Mouse (Mus musculus) lung, embryonic 15.5 days (tissue): ENCODE measurements around the gene D630045J12Rik. TPM values are rescaled to one million over a fixed set of nuclear protein-coding genes. Genes with fewer than 3 reads are reported as not detected.
A peak's percentile ranks its signal among the peaks of the same experiment; 100 is the strongest.

Experiments used
- ATAC-seq: fragments of 200-750 bp; cut with Nextera tagmentation; 2 replicates; pipeline ENCODE4 v1.8.0; 2017; ENCODE audit warnings: moderate number of reproducible peaks, borderline replicate concordance; ENCODE audit not compliant: low FRiP score, low TSS enrichment; ENCODE audit errors: extremely low read depth
- H3K27ac ChIP-seq: fragments of 300-500 bp; sonication (generic); 2 replicates; pipeline ENCODE4 v1.5.1; 2015; ENCODE audit warnings: moderate library complexity, mild to moderate bottlenecking, inconsistent platforms
- H3K27me3 ChIP-seq: fragments of 300-500 bp; sonication (generic); 2 replicates; pipeline ENCODE4 v1.6.1; 2015; ENCODE audit warnings: inconsistent platforms
- H3K36me3 ChIP-seq: fragments of 300-500 bp; sonication (generic); 2 replicates; pipeline ENCODE4 v1.6.1; 2015; ENCODE audit warnings: inconsistent platforms
- H3K4me1 ChIP-seq: fragments of 300-500 bp; sonication (generic); 2 replicates; pipeline ENCODE4 v1.6.1; 2015; ENCODE audit warnings: inconsistent platforms
- H3K4me2 ChIP-seq: fragments of 300-500 bp; sonication (generic); 2 replicates; pipeline ENCODE4 v1.6.1; 2015; ENCODE audit warnings: inconsistent platforms, mild to moderate bottlenecking, moderate library complexity
- H3K4me3 ChIP-seq: fragments of 300-500 bp; sonication (generic); 2 replicates; pipeline ENCODE4 v1.5.1; 2015; ENCODE audit warnings: mild to moderate bottlenecking, inconsistent platforms
- H3K9ac ChIP-seq: fragments of 300-500 bp; sonication (generic); 2 replicates; pipeline ENCODE4 v1.6.1; 2015; ENCODE audit warnings: inconsistent platforms
- H3K9me3 ChIP-seq: fragments of 300-500 bp; sonication (generic); 2 replicates; pipeline ENCODE4 v1.6.1; 2016; ENCODE audit warnings: inconsistent platforms
- WGBS: fragments of 180-500 bp; shearing (Covaris S2); methylation state at CpG from one replicate; pipeline ENCODE4 v1.1.7; 2015; 5-methylcytosine and 5-hydroxymethylcytosine counted together
- polyA plus RNA-seq: library from polyadenylated mRNA; unstranded; fragments of >200 nt; fragmentation: Nextera tagmentation; extraction: Ambion mirVana; gene quantifications from 2 replicates; pipeline ENCODE4 v1.2.1, GENCODE M21; 2015

The D630045J12Rik gene
- polyA plus RNA-seq, 1 experiment from 2014 or later: 3.4 TPM

GRCm38 (mm10) chr6:38240618-38241017, 13.2 kb downstream of the D630045J12Rik start:
- no peak overlapping the region for H3K27ac ChIP-seq
- WGBS: 66% methylated on average over 5 of the region's 5 CpGs

DNA sequence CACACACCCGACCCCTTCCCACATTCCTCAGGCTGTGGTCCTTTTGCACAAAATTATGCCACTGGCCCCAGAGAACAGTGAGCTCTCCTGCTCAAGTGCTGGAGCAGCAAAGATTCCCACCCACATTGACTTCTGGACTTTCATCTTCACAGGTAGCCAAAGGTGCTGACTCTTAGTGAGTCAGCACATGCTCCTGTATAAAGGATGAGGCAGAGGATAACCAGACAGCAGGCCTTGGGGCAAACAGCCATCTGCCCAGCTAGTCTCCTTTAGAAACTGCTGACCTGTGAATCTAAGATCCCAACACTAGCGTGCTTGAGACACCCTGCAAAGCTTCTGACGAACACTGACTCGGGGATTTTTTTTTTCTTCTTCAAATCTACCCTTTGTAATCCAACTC, 15.4 kb downstream of the D630045J12Rik start:
- H3K9ac ChIP-seq: no peak overlapping the region
- H3K4me3 ChIP-seq: no peak overlapping the region
- ATAC-seq: no peak
- H3K27me3 ChIP-seq: no peaks in the 10 kb centered on the region
- no peak overlapping the region for H3K4me2 ChIP-seq
- no peak overlapping the region for H3K27ac ChIP-seq
- 70% methylated on average over 4 of the region's 4 CpGs for WGBS
- peaks cover 4% of the 10 kb centered on the region; the same call in 1 of the 2 replicates for H3K4me1 ChIP-seq
- no peaks in the 10 kb centered on the region for H3K9me3 ChIP-seq
- no peaks in the 10 kb centered on the region for H3K36me3 ChIP-seq

More at GRCm38 (mm10) chr6:38240618-38241017, 13.2 kb downstream of the D630045J12Rik start:
- Histone ChIP-seq H3K9me3 (no peaks in the 10 kb centered on the region), H3K4me1 (peaks cover 5% of the 10 kb centered on the region; the same call in 1 of the 2 replicates), H3K4me3 (no peak overlapping the region), H3K4me2 (no peak overlapping the region), H3K27me3 (no peaks in the 10 kb centered on the region), H3K36me3 (no peaks in the 10 kb centered on the region), H3K9ac (no peak overlapping the region)
- ATAC-seq: no peak

GRCm38 (mm10) chr6:38235991-38236658, 17.7 kb downstream of the D630045J12Rik start:
- Histone ChIP-seq H3K27ac (no peak overlapping the region), H3K9me3 (no peaks in the 10 kb centered on the region), H3K4me2 (no peak overlapping the region), H3K4me1 (peaks cover 16% of the 10 kb centered on the region), H3K27me3 (no peaks in the 10 kb centered on the region), H3K36me3 (no peaks in the 10 kb centered on the region), H3K9ac (no peak overlapping the region), H3K4me3 (no peak overlapping the region)
- 75% methylated on average over 7 of the region's 7 CpGs for WGBS
- ATAC-seq: no peak

DNA sequence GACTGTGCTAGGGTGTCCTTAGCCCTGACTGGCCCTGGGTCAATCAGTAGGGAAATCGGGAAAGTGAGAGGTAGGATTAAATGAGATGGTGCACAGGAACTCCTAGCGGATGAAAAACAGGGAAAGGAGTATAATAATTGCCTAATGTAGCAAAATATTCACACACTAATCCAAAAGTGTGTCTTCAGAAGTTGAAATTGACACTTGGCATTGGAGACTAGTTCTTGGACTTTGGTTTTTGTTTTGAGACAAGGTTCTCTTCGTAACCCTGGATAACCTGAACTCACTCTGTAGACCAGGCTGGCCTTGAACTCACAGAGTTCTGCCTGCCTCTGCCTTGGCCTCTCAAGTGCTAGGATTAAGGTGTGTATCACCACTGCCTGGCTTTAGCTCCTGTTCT, 20.0 kb downstream of the D630045J12Rik start:
- Histone ChIP-seq H3K9ac (no peak overlapping the region), H3K4me2 (no peak overlapping the region), H3K27me3 (no peaks in the 10 kb centered on the region), H3K4me1 (peaks cover 16% of the 10 kb centered on the region), H3K4me3 (no peak overlapping the region), H3K36me3 (no peaks in the 10 kb centered on the region), H3K9me3 (no peaks in the 10 kb centered on the region), H3K27ac (no peak overlapping the region)
- ATAC-seq: no peak
- 89% methylated on average over 3 of the region's 3 CpGs for whole genome bisulfite sequencing

- no peaks in the 10 kb centered on the region for H3K9me3 ChIP-seq
- peaks cover 16% of the 10 kb centered on the region for H3K4me1 ChIP-seq
- H3K27me3 ChIP-seq: no peaks in the 10 kb centered on the region
- H3K9ac ChIP-seq: no peak overlapping the region
- no peak overlapping the region for H3K4me2 ChIP-seq
- H3K36me3 ChIP-seq: no peaks in the 10 kb centered on the region
- no peak overlapping the region for H3K4me3 ChIP-seq
- ATAC-seq: no peak
- no peak overlapping the region for H3K27ac ChIP-seq
- WGBS: 63% methylated on average over 3 of the region's 3 CpGs
Observed at GRCm38 (mm10) chr6:38232917-38233316, 20.9 kb downstream of the D630045J12Rik start.

DNA sequence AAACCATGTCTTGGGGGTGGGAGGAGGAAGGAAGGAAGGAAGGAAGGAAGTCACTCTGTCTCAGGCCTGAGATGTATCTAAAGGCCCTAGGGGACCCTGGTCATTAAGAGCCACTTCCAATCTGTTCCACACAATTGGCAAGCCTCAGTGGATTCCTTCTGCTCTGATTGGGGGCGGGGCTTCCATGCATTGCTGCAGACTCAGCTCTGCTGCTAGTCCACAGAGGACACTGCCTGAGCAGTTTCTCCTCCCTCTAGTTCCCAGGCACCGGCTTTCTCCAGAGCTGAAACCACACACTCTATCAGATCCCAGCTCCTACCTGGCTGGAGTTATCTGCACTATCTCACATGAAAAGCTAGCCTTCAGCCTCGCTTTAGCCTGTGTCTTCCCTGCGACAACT, 21.8 kb downstream of the D630045J12Rik start:
- peak; percentile 58; the same call in 1 of the 2 replicates for ATAC-seq
- Histone ChIP-seq H3K9ac (no peak overlapping the region), H3K4me1 (peaks cover 16% of the 10 kb centered on the region), H3K4me2 (no peak overlapping the region), H3K9me3 (no peaks in the 10 kb centered on the region), H3K27ac (no peak overlapping the region), H3K36me3 (no peaks in the 10 kb centered on the region), H3K27me3 (no peaks in the 10 kb centered on the region), H3K4me3 (no peak overlapping the region)
- WGBS: 46% methylated on average over 4 of the region's 4 CpGs

DNA sequence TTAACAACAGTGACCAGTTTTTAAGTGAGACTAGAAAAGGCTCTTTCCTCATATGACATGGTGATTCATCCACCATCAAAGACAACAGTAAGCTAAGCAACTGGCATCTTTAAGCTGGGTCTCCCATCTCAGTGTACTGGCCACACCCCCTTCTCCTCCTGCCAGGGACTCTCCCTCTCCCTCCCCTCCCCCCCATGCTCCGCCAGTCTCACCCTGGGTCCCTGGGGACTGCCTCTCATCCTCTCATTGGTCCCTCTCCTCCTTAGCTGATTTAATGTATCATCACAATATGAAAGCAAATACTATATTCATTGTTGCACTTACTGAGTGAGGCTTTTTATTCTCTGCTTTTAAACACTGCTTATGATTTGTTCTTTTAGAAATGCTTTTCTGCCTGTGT, 29.7 kb downstream of the D630045J12Rik start:
- H3K9me3 ChIP-seq: no peaks in the 10 kb centered on the region
- 59% methylated on average over 1 of the region's 1 CpGs for WGBS
- ATAC-seq: no peak

DNA sequence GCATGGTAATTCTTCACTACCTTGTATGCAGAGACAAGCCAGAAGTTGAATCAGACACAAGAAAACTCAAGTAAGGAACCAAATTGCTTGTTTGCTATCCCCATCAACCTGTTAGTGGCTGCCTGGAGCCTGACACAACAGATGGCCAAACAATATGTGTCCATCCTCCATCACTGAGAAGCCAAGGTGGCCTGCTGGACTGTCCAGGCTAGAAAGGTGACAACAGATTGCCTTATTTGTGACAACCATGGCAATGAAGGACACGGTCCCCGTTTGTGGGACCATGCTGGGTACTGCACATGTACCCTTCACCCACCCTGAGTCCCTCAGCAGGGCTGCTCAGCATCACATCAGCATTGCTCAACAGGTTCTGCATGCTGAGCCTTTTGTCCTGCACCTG, 34.5 kb downstream of the D630045J12Rik start:
- Histone ChIP-seq H3K9me3 (no peaks in the 10 kb centered on the region), H3K9ac (no peak overlapping the region), H3K4me1 (no peaks in the 10 kb centered on the region), H3K27ac (no peak overlapping the region), H3K4me2 (no peak overlapping the region), H3K36me3 (no peaks in the 10 kb centered on the region), H3K4me3 (no peak overlapping the region), H3K27me3 (no peaks in the 10 kb centered on the region)
- 86% methylated on average over 2 of the region's 2 CpGs for WGBS
- ATAC-seq: no peak

More for the DNA sequence above, 29.7 kb downstream of the D630045J12Rik start:
- H3K4me2 ChIP-seq: no peak overlapping the region
- H3K36me3 ChIP-seq: no peaks in the 10 kb centered on the region
- no peaks in the 10 kb centered on the region for H3K27me3 ChIP-seq
- H3K4me1 ChIP-seq: peaks cover 5% of the 10 kb centered on the region; the same call in 1 of the 2 replicates
- no peak overlapping the region for H3K4me3 ChIP-seq
- H3K27ac ChIP-seq: no peak overlapping the region
- H3K9ac ChIP-seq: no peak overlapping the region

- Histone ChIP-seq H3K9me3 (peaks cover 7% of the 10 kb centered on the region; the same call in 1 of the 2 replicates), H3K27ac (no peak overlapping the region), H3K36me3 (no peaks in the 10 kb centered on the region), H3K27me3 (no peaks in the 10 kb centered on the region), H3K4me2 (no peak overlapping the region), H3K4me3 (no peak overlapping the region), H3K4me1 (no peaks in the 10 kb centered on the region), H3K9ac (no peak overlapping the region)
- no peak for ATAC-seq
- 69% methylated on average over 14 of the region's 14 CpGs for WGBS
Observed at GRCm38 (mm10) chr6:38215448-38216110, 38.2 kb downstream of the D630045J12Rik start.

- Histone ChIP-seq H3K4me3 (no peak overlapping the region), H3K4me1 (0 out of 2 replicates have a peak, but pooled peaks cover 14% of the 10 kb centered on the region), H3K27me3 (no peaks in the 10 kb centered on the region), H3K4me2 (no peak overlapping the region), H3K36me3 (no peaks in the 10 kb centered on the region), H3K9me3 (0 out of 2 replicates have a peak, but pooled peaks cover under 1% of the 10 kb centered on the region), H3K27ac (no peak overlapping the region), H3K9ac (no peak overlapping the region)
- WGBS: 83% methylated on average over 2 of the region's 2 CpGs
- ATAC-seq: no peak
Observed at GRCm38 (mm10) chr6:38207621-38208020, 46.2 kb downstream of the D630045J12Rik start.

GRCm38 (mm10) chr6:38206941-38207531, 46.8 kb downstream of the D630045J12Rik start:
- H3K4me1 ChIP-seq: 0 out of 2 replicates have a peak, but pooled peaks cover 14% of the 10 kb centered on the region
- no peaks in the 10 kb centered on the region for H3K27me3 ChIP-seq
- no peak overlapping the region for H3K4me3 ChIP-seq
- ATAC-seq: no peak
- no peaks in the 10 kb centered on the region for H3K9me3 ChIP-seq
- H3K36me3 ChIP-seq: no peaks in the 10 kb centered on the region
- H3K4me2 ChIP-seq: no peak overlapping the region
- H3K27ac ChIP-seq: no peak overlapping the region
- 23% methylated on average over 8 of the region's 8 CpGs for WGBS
- no peak overlapping the region for H3K9ac ChIP-seq

DNA sequence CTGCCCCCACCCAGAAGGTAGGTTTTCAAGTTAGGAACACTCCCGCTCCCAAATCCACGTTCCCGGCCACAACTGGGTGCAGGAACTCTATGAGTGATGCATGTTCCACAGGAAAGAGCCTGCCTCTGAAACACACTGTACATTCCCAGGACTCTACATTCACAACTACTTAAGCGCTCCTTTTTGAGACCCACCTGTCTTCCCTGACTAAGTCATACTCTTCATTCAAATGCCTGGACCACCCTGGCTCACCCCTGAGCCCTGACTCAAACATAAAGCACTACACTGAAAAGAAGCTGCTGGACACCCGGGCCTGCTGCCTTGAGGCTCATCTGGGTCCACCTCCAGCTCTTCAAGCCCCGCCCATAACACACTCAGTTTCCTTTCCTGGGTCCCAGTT, 48.4 kb downstream of the D630045J12Rik start:
- Histone ChIP-seq H3K27ac (no peak overlapping the region), H3K4me2 (no peak overlapping the region), H3K4me1 (0 out of 2 replicates have a peak, but pooled peaks cover 14% of the 10 kb centered on the region), H3K27me3 (no peaks in the 10 kb centered on the region), H3K4me3 (no peak overlapping the region), H3K9me3 (no peaks in the 10 kb centered on the region), H3K9ac (no peak overlapping the region), H3K36me3 (no peaks in the 10 kb centered on the region)
- no peak for ATAC-seq
- WGBS: 71% methylated on average over 6 of the region's 6 CpGs
